Mouse (Mus musculus) lung, embryonic 16.5 days (tissue): ENCODE data around the gene Atg9a. TPM values are rescaled to one million over a fixed set of nuclear protein-coding genes. Genes with fewer than 3 reads are reported as not detected.
A peak's percentile ranks its signal among the peaks of the same experiment; 100 is the strongest.

Source experiments
- ATAC-seq: fragments of 200-750 bp; cut with Nextera tagmentation; 2 replicates; pipeline ENCODE4 v1.8.0; 2017; ENCODE audit warnings: low read depth, mild to moderate bottlenecking, moderate library complexity
- H3K27ac ChIP-seq: fragments of 300-500 bp; sonication (generic); 2 replicates; pipeline ENCODE4 v1.5.1; 2014; ENCODE audit warnings: mild to moderate bottlenecking, control low read depth, low read length
- H3K27me3 ChIP-seq: fragments of 300-500 bp; sonication (generic); 2 replicates; pipeline ENCODE4 v1.6.1; 2014; ENCODE audit warnings: low read depth, low read length, mixed read lengths; ENCODE audit not compliant: control insufficient read depth, insufficient read depth
- H3K36me3 ChIP-seq: fragments of 300-500 bp; sonication (generic); 2 replicates; pipeline ENCODE4 v1.6.1; 2014; ENCODE audit warnings: low read length; ENCODE audit not compliant: control insufficient read depth, insufficient read depth
- H3K4me1 ChIP-seq: fragments of 300-500 bp; sonication (generic); replicated peaks from 2 replicates; pipeline ENCODE4 v1.6.1; 2014; ENCODE audit warnings: low read length, mixed read lengths; ENCODE audit not compliant: control insufficient read depth, insufficient read depth
- H3K4me2 ChIP-seq: fragments of 300-500 bp; sonication (generic); 2 replicates; pipeline ENCODE4 v1.6.1; 2014; ENCODE audit warnings: low read depth, low read length, control low read depth
- H3K4me3 ChIP-seq: fragments of 300-500 bp; sonication (generic); 2 replicates; pipeline ENCODE4 v1.5.1; 2014; ENCODE audit warnings: mild to moderate bottlenecking, low read length, control low read depth
- H3K9ac ChIP-seq: fragments of 300-500 bp; sonication (generic); 2 replicates; pipeline ENCODE4 v1.6.1; 2014; ENCODE audit warnings: low read length, control low read depth
- H3K9me3 ChIP-seq: fragments of 300-500 bp; sonication (generic); 2 replicates; pipeline ENCODE4 v1.6.1; 2016; ENCODE audit warnings: low read length; ENCODE audit not compliant: control insufficient read depth
- whole genome bisulfite sequencing: fragments of 180-500 bp; shearing (Covaris S2); extraction: QIAGEN DNeasy Blood & Tissue Kit; methylation state at CpG from one replicate; pipeline ENCODE4 v1.1.7; 2014; 5-methylcytosine and 5-hydroxymethylcytosine counted together
- microRNA-seq: library from miRNA; unstranded; fragments of <30 nt; microRNA quantifications from one replicate; pipeline ENCODE4, GENCODE M21; 2016
- polyA plus RNA-seq: library from polyadenylated mRNA; unstranded; fragments of >200 nt; fragmentation: Nextera tagmentation; extraction: Ambion mirVana; gene quantifications from 2 replicates; pipeline ENCODE4 v1.2.1, GENCODE M21; 2015

The Atg9a gene
- polyA plus RNA-seq, 1 experiment from 2014 or later: 29.1 TPM

DNA sequence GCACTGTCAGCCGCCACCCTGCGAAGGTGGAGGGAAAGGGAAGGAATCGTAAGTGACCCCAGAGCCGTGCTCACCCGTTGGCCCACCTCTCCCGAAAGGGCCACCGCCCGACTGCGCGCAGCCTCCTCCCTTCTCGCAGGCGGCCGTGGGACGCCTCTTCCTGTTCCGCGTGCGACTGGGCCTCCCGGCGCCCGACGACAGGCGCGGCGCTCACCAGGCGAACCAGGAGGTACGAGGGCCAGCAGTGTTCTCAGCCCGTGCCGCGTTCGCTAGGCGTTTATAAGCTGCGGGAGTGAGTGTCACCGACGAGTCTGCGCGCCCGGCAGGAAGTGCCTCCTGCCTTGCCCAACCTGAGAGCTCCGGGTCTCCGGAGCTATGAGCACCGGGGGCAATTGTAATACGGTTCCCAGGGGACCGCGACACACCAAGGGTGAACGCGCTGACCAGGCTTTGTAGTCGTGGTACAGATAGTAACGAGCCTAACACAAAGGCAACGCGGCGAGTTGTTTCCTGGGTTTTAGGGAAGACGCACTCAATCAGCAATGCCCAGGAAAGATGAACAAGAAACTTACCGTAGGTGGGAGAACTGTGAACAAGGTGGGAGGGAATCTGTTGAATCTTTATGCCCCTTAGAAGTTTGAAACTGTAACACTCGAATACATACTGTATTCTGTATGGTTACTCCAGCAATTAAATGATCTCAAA, 50.4 kb downstream of the Atg9a start:
- peaks cover 13% of the 10 kb centered on the region for H3K4me1 ChIP-seq
- H3K9me3 ChIP-seq: no peaks in the 10 kb centered on the region
- ATAC-seq: peak; percentile 47
- WGBS: 0% methylated on average over 53 of the region's 53 CpGs
- peak overlapping the region; percentile 94 for H3K9ac ChIP-seq
- H3K27me3 ChIP-seq: no peaks in the 10 kb centered on the region
- peaks cover 32% of the 10 kb centered on the region for H3K36me3 ChIP-seq
- H3K4me2 ChIP-seq: peak overlapping the region; percentile 70
- peak overlapping the region; percentile 98 for H3K27ac ChIP-seq
- H3K4me3 ChIP-seq: peak overlapping the region; percentile 83

DNA sequence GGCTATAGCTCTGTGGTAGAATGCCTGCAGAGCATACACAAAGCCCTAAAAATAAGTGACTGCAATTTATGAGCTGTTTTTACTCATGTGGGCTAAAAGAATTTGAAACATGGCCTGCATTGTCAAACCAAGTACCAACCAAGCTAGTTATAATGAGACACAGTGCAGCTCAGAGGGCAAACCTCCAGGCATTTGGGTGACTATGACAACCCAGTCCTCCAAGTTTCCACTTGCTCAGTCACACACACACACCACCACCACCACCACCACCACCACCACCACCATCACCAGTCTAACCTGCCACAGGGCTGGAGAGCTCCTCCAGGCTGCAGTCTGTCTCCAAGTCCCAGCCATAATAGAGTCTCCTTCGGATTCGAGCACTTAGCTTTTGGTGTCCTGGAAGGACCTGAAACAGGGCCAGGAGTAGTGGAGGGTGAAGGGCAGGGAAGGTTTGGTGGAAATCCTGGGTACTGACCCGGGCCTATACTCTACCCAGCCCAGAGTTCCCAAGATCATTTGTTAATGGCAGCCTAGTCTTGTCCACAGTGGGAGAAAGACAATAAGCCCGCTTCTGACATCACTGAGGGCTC, 51.3 kb downstream of the Atg9a start:
- no peak for ATAC-seq
- H3K36me3 ChIP-seq: peaks cover 28% of the 10 kb centered on the region
- no peak overlapping the region; the same call in 1 of the 2 replicates for H3K27ac ChIP-seq

DNA sequence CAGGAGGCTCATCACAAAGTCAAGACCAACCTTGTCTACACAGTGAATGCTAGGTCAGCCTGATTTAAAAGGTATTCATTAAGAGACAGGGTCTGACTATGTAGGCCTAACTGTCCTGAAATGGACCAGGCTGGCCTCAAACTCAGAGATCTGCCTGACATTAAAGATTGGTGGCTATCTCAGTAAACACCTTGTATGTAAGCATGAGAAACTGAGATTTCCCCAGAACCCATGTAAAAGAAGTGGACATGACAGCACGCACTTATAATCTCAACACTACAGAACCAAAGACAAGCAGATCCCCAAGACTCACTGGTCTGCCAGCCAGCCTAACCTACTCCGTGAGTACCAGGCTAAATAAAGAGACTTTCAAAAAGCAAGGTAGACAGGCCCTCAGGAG, 53.5 kb downstream of the Atg9a start:
- H3K9me3 ChIP-seq: no peaks in the 10 kb centered on the region
- H3K36me3 ChIP-seq: peaks cover 22% of the 10 kb centered on the region
- WGBS: 93% methylated on average over 2 of the region's 2 CpGs

More for the DNA sequence above, 51.3 kb downstream of the Atg9a start:
- H3K4me3 ChIP-seq: peak overlapping the region; percentile 83
- H3K27me3 ChIP-seq: no peaks in the 10 kb centered on the region
- H3K9ac ChIP-seq: peak overlapping the region; percentile 94
- H3K4me1 ChIP-seq: peaks cover 13% of the 10 kb centered on the region
- no peaks in the 10 kb centered on the region for H3K9me3 ChIP-seq
- H3K4me2 ChIP-seq: peak overlapping the region; percentile 70
- 47% methylated on average over 4 of the region's 4 CpGs for WGBS

DNA sequence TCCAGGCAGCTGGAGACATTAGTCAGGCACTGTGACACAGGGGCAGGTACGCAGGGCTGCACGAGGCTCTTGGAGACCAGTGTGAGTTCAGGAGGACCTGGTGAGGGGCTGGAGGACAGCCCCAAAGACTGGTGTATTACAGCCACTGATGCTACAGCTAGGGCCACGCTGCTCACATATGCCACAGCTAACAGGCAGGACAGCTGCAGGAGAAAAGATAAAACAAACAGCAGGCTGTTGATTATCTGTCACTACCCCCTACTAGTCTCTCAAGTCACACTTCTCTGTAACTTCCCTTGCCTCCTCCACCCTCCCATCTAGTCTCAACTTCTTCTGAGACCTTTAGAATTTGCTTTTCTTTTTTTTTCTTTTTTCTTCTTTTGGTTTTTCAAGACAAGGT, 55.3 kb downstream of the Atg9a start:
- WGBS: 33% methylated on average over 3 of the region's 3 CpGs
- ATAC-seq: no peak
- H3K9me3 ChIP-seq: no peaks in the 10 kb centered on the region
- H3K36me3 ChIP-seq: peaks cover 22% of the 10 kb centered on the region
- no peak overlapping the region for H3K9ac ChIP-seq
- no peak overlapping the region for H3K4me2 ChIP-seq
- no peak overlapping the region for H3K27ac ChIP-seq
- no peak overlapping the region for H3K4me3 ChIP-seq
- no peaks in the 10 kb centered on the region for H3K27me3 ChIP-seq
- H3K4me1 ChIP-seq: peaks cover 11% of the 10 kb centered on the region

More for the DNA sequence above, 53.5 kb downstream of the Atg9a start:
- Histone ChIP-seq H3K27ac (no peak overlapping the region), H3K4me2 (no peak overlapping the region), H3K4me1 (peaks cover 12% of the 10 kb centered on the region), H3K4me3 (no peak overlapping the region), H3K9ac (no peak overlapping the region), H3K27me3 (no peaks in the 10 kb centered on the region)
- ATAC-seq: no peak

DNA sequence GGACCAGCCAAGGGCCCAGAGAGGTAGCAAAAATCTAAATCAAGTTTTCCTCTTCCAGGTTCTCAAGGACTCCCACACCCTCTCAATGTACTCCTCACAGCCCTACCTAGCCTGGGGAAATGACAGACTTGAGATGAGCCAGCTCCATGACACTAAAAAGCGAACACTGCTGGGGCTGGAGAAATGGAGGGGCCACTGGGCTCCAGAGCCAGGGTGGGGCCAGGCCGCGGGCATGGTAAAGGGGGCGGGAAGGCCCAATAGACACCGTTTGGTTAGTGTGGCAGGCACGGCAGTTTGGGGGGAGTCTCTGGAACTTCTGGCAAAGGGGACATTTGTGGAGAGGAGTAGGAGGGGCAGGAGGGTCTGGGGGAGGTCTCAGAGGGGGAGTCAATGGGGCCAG, 55.7 kb downstream of the Atg9a start:
- Histone ChIP-seq H3K4me3 (no peak overlapping the region), H3K27me3 (no peaks in the 10 kb centered on the region), H3K9ac (no peak overlapping the region), H3K4me1 (peaks cover 11% of the 10 kb centered on the region), H3K27ac (no peak overlapping the region), H3K36me3 (peaks cover 22% of the 10 kb centered on the region), H3K9me3 (no peaks in the 10 kb centered on the region), H3K4me2 (no peak overlapping the region)
- no peak for ATAC-seq
- 75% methylated on average over 6 of the region's 6 CpGs for WGBS

DNA sequence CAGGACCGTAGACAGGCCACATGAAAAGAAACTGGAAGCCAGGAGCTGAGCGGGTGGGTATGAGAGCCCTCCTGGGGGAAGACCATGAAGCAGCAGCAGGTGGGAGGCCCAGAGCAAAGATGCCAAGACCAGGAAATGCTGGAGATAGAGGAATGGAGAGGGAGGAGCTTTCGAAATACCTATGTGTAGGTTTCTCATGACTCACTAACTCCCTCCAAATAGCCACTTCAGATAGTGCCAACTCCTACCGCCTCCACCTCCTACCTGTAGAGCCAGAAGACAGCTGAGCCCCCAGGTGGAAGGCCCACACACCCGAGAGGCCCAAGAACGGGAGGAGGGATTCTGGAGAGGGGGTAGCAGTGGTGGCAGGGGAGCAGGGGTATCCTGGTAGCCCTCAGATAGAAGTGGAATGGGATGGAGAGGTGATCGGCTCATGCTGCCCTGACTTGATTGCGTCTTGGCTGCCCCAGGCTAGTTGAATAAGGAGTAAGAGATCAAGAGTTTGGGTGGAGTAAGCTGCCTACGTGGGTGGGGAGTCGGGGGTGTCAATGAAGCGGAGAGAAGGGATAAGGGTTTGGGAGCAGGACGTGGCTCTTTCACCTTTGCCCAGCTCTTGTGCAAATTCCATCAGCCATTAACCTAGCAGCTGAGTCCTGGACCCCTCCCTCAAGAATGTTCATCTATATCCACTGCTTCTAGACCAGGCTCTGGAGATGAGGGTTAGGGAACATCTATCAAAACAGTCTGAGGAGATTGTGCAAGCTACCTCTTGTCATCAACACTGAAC, 58.4 kb downstream of the Atg9a start, which contains the start of gene Slc23a3:
Gene Slc23a3, minus strand, starts transcription at position 470 of the 787 bp plus-strand sequence.
- peaks cover 16% of the 10 kb centered on the region for H3K36me3 ChIP-seq
- no peaks in the 10 kb centered on the region for H3K9me3 ChIP-seq
- no peak within 1 kb of the TSS for H3K4me2 ChIP-seq
- peak; percentile 23; the same call in 1 of the 2 replicates for ATAC-seq
- peaks cover 5% of the 10 kb centered on the region; the same call in 1 of the 2 replicates for H3K4me1 ChIP-seq
- 45% methylated on average over 12 of the region's 12 CpGs for WGBS
- 0 out of 2 replicates have a peak within 1 kb of the TSS, but pooled peaks have one; percentile 6 for H3K9ac ChIP-seq
- H3K27ac ChIP-seq: no peak within 1 kb of the TSS
- H3K4me3 ChIP-seq: no peak within 1 kb of the TSS
- no peaks in the 10 kb centered on the region for H3K27me3 ChIP-seq

Small RNA genes within 50 kb of the gene (microRNA-seq; reads per million reads assigned to microRNA genes)
- gene Gm27943: not detected

Other genes with a start within 250 kb of the Atg9a start
- 0.18 and 0.21 TPM in 2 replicates for gene Ihh, start 240.5 kb downstream of the Atg9a start, polyA plus RNA-seq
- 10.4 and 10.5 TPM in 2 replicates for gene Nhej1, start 67.0 kb downstream of the Atg9a start, polyA plus RNA-seq
- 0.33 and 0.36 TPM in 2 replicates for gene Slc23a3, start 58.3 kb downstream of the Atg9a start, polyA plus RNA-seq
- gene Cnppd1, start 49.5 kb downstream of the Atg9a start, polyA plus RNA-seq: 44.8 and 50.1 TPM in 2 replicates
- gene Retreg2, start 49.4 kb downstream of the Atg9a start, polyA plus RNA-seq: 44.5 and 46.9 TPM in 2 replicates
- 42.9 and 46.1 TPM in 2 replicates for gene Zfand2b, start 23.6 kb downstream of the Atg9a start, polyA plus RNA-seq
- 16.3 and 18.8 TPM in 2 replicates for gene Abcb6, start 11.8 kb downstream of the Atg9a start, polyA plus RNA-seq
- 23.4 and 24.6 TPM in 2 replicates for gene Ankzf1, start within 50 bp of the Atg9a start, polyA plus RNA-seq
- 19.6 and 21.6 TPM in 2 replicates for gene Glb1l, start 18.6 kb upstream of the Atg9a start, polyA plus RNA-seq
- 122 and 127 TPM in 2 replicates for gene Stk16, start 18.6 kb upstream of the Atg9a start, polyA plus RNA-seq
- gene Tuba4a, start 27.7 kb upstream of the Atg9a start, polyA plus RNA-seq: 51.5 and 58.8 TPM in 2 replicates
- gene A630095N17Rik, start 39.9 kb upstream of the Atg9a start, polyA plus RNA-seq: not detected in 2 replicates
- gene Dnajb2, start 44.2 kb upstream of the Atg9a start, polyA plus RNA-seq: 27.6 and 32.7 TPM in 2 replicates
- gene Ptprn, start 72.3 kb upstream of the Atg9a start, polyA plus RNA-seq: 0.63 and 0.78 TPM in 2 replicates
- 1.6 and 2.1 TPM in 2 replicates for gene Resp18, start 86.2 kb upstream of the Atg9a start, polyA plus RNA-seq
- 118 and 122 TPM in 2 replicates for gene Dnpep, start 125.8 kb upstream of the Atg9a start, polyA plus RNA-seq
- gene Des, start 168.1 kb upstream of the Atg9a start, polyA plus RNA-seq: 57.1 and 64.0 TPM in 2 replicates
- 38.5 and 38.9 TPM in 2 replicates for gene Speg, start 183.1 kb upstream of the Atg9a start, polyA plus RNA-seq
- gene Gmppa, start 243.7 kb upstream of the Atg9a start, polyA plus RNA-seq: 80.5 and 92.4 TPM in 2 replicates